Mouse (Mus musculus): ENCODE measurements around the gene Bche.

DNA sequence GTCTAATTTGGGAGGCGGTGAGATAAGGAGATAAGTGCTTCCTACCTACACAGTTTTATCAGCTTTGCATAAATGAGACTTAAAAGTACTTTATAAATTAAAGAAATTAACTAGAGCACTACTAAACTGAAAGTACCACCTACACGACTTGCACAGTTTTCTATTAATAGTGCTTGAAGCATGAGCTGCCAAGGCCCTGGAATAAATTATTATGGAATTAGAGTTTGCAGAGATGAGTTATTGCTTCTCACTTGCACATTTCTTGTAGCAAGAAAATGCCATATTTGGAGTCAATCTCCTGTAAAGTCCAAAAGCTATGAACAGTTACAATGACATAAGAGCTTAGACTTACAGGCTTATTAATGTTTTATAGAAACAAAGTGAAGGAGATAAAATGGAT lies 96.8 kb downstream of the Bche start:
- TF ChIP-seq CTCF (IDR thresholded peaks at IDR 0.05; ENCODE audit: extremely low read depth, insufficient read depth, low read length) (no peak), POLR2A (IDR thresholded peaks at IDR 0.05; ENCODE audit: extremely low read depth, insufficient read depth, low read length) (no peak)

Data from cortical plate, adult 2 months (tissue).